Mouse (Mus musculus): ENCODE results near the gene Slc12a5. TPM values are rescaled to one million over a fixed set of nuclear protein-coding genes. Genes with fewer than 3 reads are reported as not detected.
A peak's percentile ranks its signal among the peaks of the same experiment; 100 is the strongest.

Slc12a5 gene
- polyA plus RNA-seq, 1 experiment, result 386 TPM

DNA sequence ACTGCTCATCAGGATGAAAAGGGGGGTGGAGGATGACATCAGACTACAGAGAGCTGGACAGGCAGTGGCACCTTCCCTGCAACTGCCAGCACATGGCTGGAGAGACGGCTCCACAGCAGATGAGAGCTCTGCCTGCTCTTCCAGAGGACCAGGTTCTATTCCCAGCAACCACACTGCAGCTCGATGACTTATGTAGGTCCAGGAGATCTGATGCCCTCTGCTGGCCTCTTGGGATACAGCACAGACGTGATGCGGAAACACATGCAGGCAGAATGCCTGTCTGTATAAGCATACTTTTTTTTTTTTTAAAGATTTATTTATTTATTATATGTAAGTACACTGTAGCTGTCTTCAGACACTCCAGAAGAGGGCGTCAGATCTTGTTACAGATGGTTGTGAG is 42.3 kb upstream of the Slc12a5 start:
- H3K27ac ChIP-seq (ENCODE audit: insufficient read depth, low read length), result no peak overlapping the region
- 63% methylated on average over 5 of the region's 5 CpGs for WGBS
- no peaks in the 10 kb centered on the region for H3K27me3 ChIP-seq (ENCODE audit: control insufficient read depth, insufficient read depth, low read length)
- H3K4me1 ChIP-seq (ENCODE audit: control insufficient read depth, insufficient read depth, low read length), result peaks cover 3% of the 10 kb centered on the region; the same call in 1 of the 2 replicates
- no peak for DNase-seq
- TF ChIP-seq CTCF (IDR thresholded peaks at IDR 0.05; ENCODE audit: borderline replicate concordance, insufficient read depth, low read depth, low read length), result peak; percentile 51; the same call in 1 of the 2 replicates
- no peak for TF ChIP-seq POLR2A (IDR thresholded peaks at IDR 0.05; ENCODE audit: borderline replicate concordance, insufficient read depth, low read length)
- no peak overlapping the region for H3K4me3 ChIP-seq (replicated peaks; ENCODE audit: insufficient read depth, low read depth, low read length)

DNA sequence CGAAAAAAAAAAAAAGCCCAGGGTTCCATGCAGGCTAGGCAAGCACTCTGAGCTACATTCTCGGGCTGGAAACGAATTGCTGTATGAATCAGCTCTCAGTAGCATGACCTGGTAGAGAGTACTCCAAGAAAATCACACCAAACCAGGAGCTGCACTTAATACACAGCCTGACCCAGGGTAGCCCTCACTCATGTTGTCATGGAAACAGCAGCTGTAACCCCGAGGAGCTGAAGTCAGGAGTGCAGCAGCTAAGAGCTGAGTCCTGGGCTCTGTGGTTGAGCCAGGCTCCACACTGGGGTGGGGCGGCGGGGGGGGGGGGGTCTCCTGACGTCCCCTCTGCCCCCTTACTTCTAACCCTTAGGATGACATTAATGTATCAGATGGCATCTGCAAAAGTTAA is 38.6 kb upstream of the Slc12a5 start:
- no peak overlapping the region for H3K4me3 ChIP-seq (replicated peaks; ENCODE audit: insufficient read depth, low read depth, low read length)
- 62% methylated on average over 7 of the region's 7 CpGs for WGBS
- TF ChIP-seq POLR2A (IDR thresholded peaks at IDR 0.05; ENCODE audit: borderline replicate concordance, insufficient read depth, low read length) (no peak), CTCF (IDR thresholded peaks at IDR 0.05; ENCODE audit: borderline replicate concordance, insufficient read depth, low read depth, low read length) (no peak)

DNA sequence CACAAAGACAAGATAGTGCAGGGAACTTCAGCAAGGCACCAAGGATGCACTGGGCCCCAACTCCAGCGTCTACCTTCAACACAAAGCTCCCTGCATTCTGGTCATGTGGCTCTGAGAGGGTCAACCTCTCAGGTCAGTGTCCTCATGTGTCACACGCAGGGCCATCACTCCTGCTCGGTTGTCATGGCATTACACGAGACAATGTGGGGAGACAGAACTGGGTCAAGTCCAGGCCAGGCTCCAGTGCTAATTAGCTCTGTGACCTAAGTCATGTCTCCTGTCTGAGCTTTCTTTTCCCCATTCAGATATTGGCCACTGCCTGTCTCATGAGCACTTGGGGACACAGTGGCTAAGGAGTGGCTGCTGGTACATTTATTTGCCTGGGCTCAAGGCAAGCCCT is 37.3 kb upstream of the Slc12a5 start:
- no peaks in the 10 kb centered on the region for H3K27me3 ChIP-seq (ENCODE audit: control insufficient read depth, insufficient read depth, low read length)
- H3K4me1 ChIP-seq (ENCODE audit: control insufficient read depth, insufficient read depth, low read length), result peaks cover 4% of the 10 kb centered on the region; the same call in 1 of the 2 replicates
- no peak overlapping the region for H3K4me3 ChIP-seq (replicated peaks; ENCODE audit: insufficient read depth, low read depth, low read length)
- WGBS, result 60% methylated on average over 4 of the region's 4 CpGs
- DNase-seq, result no peak
- no peak overlapping the region for H3K27ac ChIP-seq (ENCODE audit: insufficient read depth, low read length)
- TF ChIP-seq CTCF (IDR thresholded peaks at IDR 0.05; ENCODE audit: borderline replicate concordance, insufficient read depth, low read depth, low read length) (no peak), POLR2A (IDR thresholded peaks at IDR 0.05; ENCODE audit: borderline replicate concordance, insufficient read depth, low read length) (no peak)

More for the DNA sequence above, 38.6 kb upstream of the Slc12a5 start:
- peaks cover 4% of the 10 kb centered on the region; the same call in 1 of the 2 replicates for H3K4me1 ChIP-seq (ENCODE audit: control insufficient read depth, insufficient read depth, low read length)
- H3K27ac ChIP-seq (ENCODE audit: insufficient read depth, low read length), result no peak overlapping the region
- no peaks in the 10 kb centered on the region for H3K27me3 ChIP-seq (ENCODE audit: control insufficient read depth, insufficient read depth, low read length)
- no peak for DNase-seq

DNA sequence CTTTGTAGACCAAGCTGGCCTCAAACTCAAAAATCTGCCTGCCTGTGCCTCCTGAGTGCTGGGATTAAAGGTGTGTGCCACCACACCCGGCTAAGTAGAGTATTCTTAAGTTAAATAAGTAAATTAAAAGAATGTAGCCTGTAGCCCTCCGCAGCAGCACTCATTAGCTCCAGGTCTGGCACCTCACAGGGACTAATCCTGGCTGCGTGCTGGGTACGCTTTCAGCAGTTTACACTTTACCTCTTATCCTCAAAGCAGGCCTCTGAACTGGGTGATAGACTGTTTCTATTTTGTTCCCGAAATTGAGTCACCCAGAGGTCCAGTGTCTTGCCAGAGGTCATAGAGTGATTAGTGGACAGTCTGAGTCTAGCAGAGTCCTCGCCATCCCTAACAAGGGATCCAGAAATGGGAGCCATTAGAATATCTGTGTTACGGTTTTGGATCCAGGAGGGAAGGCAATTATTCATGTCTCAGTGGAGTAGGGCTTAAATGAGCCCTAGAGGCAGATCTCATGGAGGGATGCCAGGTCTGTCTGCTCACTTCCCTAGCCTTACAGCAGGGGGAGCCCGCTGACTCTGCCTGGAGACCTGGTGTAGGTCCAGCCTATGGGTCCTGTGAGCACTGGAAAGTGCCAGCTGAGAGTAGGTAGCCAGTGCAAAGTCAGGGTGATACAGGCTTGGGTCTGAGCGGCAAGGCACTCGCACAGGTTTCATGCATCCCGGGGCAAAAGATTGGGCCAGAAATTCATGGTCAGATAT is 36.3 kb upstream of the Slc12a5 start:
- peak; percentile 91 to 96 for DNase-seq
- no peak overlapping the region for H3K4me3 ChIP-seq (replicated peaks; ENCODE audit: insufficient read depth, low read depth, low read length)
- peaks cover 4% of the 10 kb centered on the region; the same call in 1 of the 2 replicates for H3K4me1 ChIP-seq (ENCODE audit: control insufficient read depth, insufficient read depth, low read length)
- no peak overlapping the region for H3K27ac ChIP-seq (ENCODE audit: insufficient read depth, low read length)
- no peaks in the 10 kb centered on the region for H3K27me3 ChIP-seq (ENCODE audit: control insufficient read depth, insufficient read depth, low read length)
- TF ChIP-seq POLR2A (IDR thresholded peaks at IDR 0.05; ENCODE audit: borderline replicate concordance, insufficient read depth, low read length) (no peak), CTCF (IDR thresholded peaks at IDR 0.05; ENCODE audit: borderline replicate concordance, insufficient read depth, low read depth, low read length) (peak; percentile 96)
- 39% methylated on average over 11 of the region's 11 CpGs for WGBS

DNA sequence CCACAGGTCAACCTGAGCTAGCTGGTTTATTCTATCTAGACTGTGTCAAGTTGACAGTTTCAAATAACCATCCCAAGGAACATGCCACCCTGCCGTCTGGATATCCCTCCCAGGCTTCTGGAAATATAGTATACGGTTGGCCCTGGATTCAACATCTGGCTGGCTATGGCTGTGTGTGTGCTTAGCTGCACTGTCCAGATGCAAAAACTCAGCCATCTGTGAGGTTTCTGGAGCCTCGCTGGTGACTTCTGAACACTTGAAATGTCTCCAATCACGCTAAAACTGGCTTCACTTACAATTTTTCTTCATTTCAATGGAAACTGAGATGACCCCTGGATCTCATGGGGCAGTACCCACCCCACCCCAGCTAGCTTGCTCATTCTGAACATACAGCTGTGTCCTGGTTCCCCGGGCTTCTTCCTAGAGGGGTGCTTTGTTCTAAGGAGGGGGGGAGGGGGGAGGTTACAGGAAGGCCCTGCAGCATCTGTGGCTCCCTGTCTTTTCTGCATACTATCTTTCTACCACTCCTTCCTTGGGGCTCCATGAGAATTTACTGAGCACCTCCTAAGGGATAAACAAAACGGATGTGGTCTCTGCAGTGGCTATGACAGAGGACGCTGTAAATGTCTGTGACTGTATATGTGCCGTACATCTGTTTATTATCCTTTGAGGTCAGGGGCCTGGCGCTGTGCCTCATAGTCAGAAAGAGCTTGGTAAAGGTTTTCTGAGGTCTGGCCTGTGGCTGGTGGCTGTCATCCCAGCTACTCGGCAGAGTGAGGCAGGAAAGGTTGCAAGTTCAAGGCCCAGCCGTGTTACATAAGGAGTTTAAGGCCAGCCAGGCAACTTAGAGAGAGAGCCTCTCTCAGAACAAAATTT is 29.7 kb upstream of the Slc12a5 start:
- no peak for DNase-seq
- H3K4me1 ChIP-seq (ENCODE audit: control insufficient read depth, insufficient read depth, low read length), result no peaks in the 10 kb centered on the region
- TF ChIP-seq POLR2A (IDR thresholded peaks at IDR 0.05; ENCODE audit: borderline replicate concordance, insufficient read depth, low read length), result no peak
- no peak for TF ChIP-seq CTCF (IDR thresholded peaks at IDR 0.05; ENCODE audit: borderline replicate concordance, insufficient read depth, low read depth, low read length)
- H3K4me3 ChIP-seq (replicated peaks; ENCODE audit: insufficient read depth, low read depth, low read length), result no peak overlapping the region
- no peaks in the 10 kb centered on the region for H3K27me3 ChIP-seq (ENCODE audit: control insufficient read depth, insufficient read depth, low read length)
- 65% methylated on average over 11 of the region's 11 CpGs for WGBS
- no peak overlapping the region for H3K27ac ChIP-seq (ENCODE audit: insufficient read depth, low read length)

DNA sequence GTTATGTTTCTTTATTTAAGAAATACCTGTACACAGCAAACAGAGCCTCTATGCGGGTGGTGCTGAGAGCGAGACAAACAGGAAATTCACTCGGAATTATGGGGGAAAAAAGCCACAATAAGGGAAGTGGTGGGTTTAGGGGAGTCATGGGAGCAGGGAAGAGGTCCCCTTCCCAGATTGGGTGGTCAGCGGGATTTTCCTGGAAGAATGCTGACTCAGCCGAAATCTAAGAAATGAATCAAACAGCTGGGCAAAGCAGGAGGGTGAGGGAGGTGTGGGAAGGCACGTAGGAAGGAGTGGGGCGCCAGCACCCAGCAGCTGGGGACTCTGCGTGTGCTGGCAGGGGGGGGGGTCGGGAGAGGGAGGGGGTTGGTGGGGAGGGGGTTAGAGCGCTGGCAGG is 27.1 kb upstream of the Slc12a5 start:
- Histone ChIP-seq H3K4me1 (ENCODE audit: control insufficient read depth, insufficient read depth, low read length) (peaks cover 3% of the 10 kb centered on the region; the same call in 1 of the 2 replicates), H3K27ac (ENCODE audit: insufficient read depth, low read length) (no peak overlapping the region), H3K4me3 (replicated peaks; ENCODE audit: insufficient read depth, low read depth, low read length) (no peak overlapping the region), H3K27me3 (ENCODE audit: control insufficient read depth, insufficient read depth, low read length) (no peaks in the 10 kb centered on the region)
- TF ChIP-seq CTCF (IDR thresholded peaks at IDR 0.05; ENCODE audit: borderline replicate concordance, insufficient read depth, low read depth, low read length) (no peak), POLR2A (IDR thresholded peaks at IDR 0.05; ENCODE audit: borderline replicate concordance, insufficient read depth, low read length) (no peak)
- no peak for DNase-seq
- WGBS, result 39% methylated on average over 10 of the region's 10 CpGs

DNA sequence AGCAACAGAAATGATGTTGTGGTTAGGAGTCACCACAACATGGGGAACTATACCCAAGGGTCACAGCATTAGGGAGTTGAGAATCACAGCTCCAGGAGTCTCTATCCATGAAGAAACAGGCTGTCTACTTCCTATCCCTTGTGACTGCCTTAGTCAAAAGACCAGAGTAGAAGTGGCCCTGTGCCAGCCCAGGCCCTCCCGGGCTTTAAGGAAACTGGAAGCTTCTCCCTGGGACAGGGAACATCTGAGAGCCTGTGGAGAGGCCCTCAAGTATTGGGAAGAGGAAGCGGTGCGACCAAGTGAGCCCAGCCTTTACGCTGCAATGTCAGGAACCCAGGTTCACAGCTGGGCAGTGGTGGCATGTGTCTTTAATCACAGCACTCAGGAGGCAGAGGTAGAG is 24.6 kb upstream of the Slc12a5 start:
- TF ChIP-seq CTCF (IDR thresholded peaks at IDR 0.05; ENCODE audit: borderline replicate concordance, insufficient read depth, low read depth, low read length), result no peak
- TF ChIP-seq POLR2A (IDR thresholded peaks at IDR 0.05; ENCODE audit: borderline replicate concordance, insufficient read depth, low read length), result no peak
- H3K4me3 ChIP-seq (replicated peaks; ENCODE audit: insufficient read depth, low read depth, low read length), result no peak overlapping the region
- no peak for DNase-seq
- no peaks in the 10 kb centered on the region for H3K27me3 ChIP-seq (ENCODE audit: control insufficient read depth, insufficient read depth, low read length)
- WGBS, result 78% methylated on average over 4 of the region's 4 CpGs
- H3K27ac ChIP-seq (ENCODE audit: insufficient read depth, low read length), result no peak overlapping the region
- peaks cover 11% of the 10 kb centered on the region; the same call in 1 of the 2 replicates for H3K4me1 ChIP-seq (ENCODE audit: control insufficient read depth, insufficient read depth, low read length)

All from cerebellum, adult 2 months (tissue).